Mouse (Mus musculus) bone marrow, adult 2 months (tissue): ENCODE measurements at regions not wholly inside any gene's neighbourhood (a gene's known extent, or its start where the extent isn't known, plus 50 kb on each side); places are given as distances from the start of the nearest gene placed in this dataset.

Experiments
- H3K27ac ChIP-seq: fragments of 200-500 bp; 2 replicates; pipeline ENCODE4 v1.5.1; 2012; ENCODE audit warnings: low read depth, mild to moderate bottlenecking, control low read depth, inconsistent platforms, low read length; ENCODE audit not compliant: control insufficient read depth, poor library complexity, insufficient read depth
- H3K4me1 ChIP-seq: fragments of 200-500 bp; 2 replicates; pipeline ENCODE4 v1.6.1; 2011; ENCODE audit warnings: low read length; ENCODE audit not compliant: control insufficient read depth, insufficient read depth
- H3K4me3 ChIP-seq: fragments of 200-500 bp; replicated peaks from 2 replicates; pipeline ENCODE3; 2011; ENCODE audit warnings: mild to moderate bottlenecking, low read depth, low read length, control low read depth; ENCODE audit not compliant: control insufficient read depth
- CTCF ChIP-seq: fragments of 200-500 bp; IDR thresholded peaks from 2 replicates; pipeline ENCODE4 v1.5.1; 2011; ENCODE audit warnings: low read length, control low read depth; ENCODE audit not compliant: control insufficient read depth, insufficient read depth
- POLR2A ChIP-seq: fragments of 200-500 bp; IDR thresholded peaks from 2 replicates; pipeline ENCODE4 v1.6.1; 2011; ENCODE audit warnings: low read depth, mild to moderate bottlenecking, control low read depth, low read length, borderline replicate concordance; ENCODE audit not compliant: control insufficient read depth
- WGBS: fragments of 180-500 bp; shearing (Covaris S2); methylation state at CpG from one replicate; pipeline ENCODE4 v1.1.7; 2018; 5-methylcytosine and 5-hydroxymethylcytosine counted together

GRCm38 (mm10) chr7:73310581-73311136 is 64.7 kb upstream of the Rgma start:
- Histone ChIP-seq H3K4me1 (no peaks in the 10 kb centered on the region), H3K27ac (no peak overlapping the region), H3K4me3 (no peak overlapping the region)
- WGBS = 85% methylated on average over 15 of the region's 15 CpGs
- no peak for TF ChIP-seq POLR2A

GRCm38 (mm10) chr7:73315555-73315954 is 59.8 kb upstream of the Rgma start:
- H3K27ac ChIP-seq = no peak overlapping the region
- no peak overlapping the region for H3K4me3 ChIP-seq
- TF ChIP-seq CTCF (no peak), POLR2A (no peak)
- WGBS = 84% methylated on average over 3 of the region's 3 CpGs
- H3K4me1 ChIP-seq = no peaks in the 10 kb centered on the region

- Histone ChIP-seq H3K27ac (no peak overlapping the region), H3K4me1 (no peaks in the 10 kb centered on the region), H3K4me3 (no peak overlapping the region)
- TF ChIP-seq CTCF (no peak), POLR2A (no peak)
- 85% methylated on average over 4 of the region's 4 CpGs for WGBS
Measured at GRCm38 (mm10) chr7:73317574-73317973, 57.7 kb upstream of the Rgma start.

- 86% methylated on average over 6 of the region's 6 CpGs for WGBS
- TF ChIP-seq CTCF (no peak), POLR2A (no peak)
- no peak overlapping the region for H3K4me3 ChIP-seq
- no peak overlapping the region for H3K27ac ChIP-seq
- no peaks in the 10 kb centered on the region for H3K4me1 ChIP-seq
Measured at GRCm38 (mm10) chr7:73319004-73319403, 56.3 kb upstream of the Rgma start.

- no peaks in the 10 kb centered on the region for H3K4me1 ChIP-seq
- WGBS = 75% methylated on average over 7 of the region's 7 CpGs
- no peak overlapping the region for H3K4me3 ChIP-seq
- H3K27ac ChIP-seq = no peak overlapping the region
- no peak for TF ChIP-seq POLR2A
Measured at GRCm38 (mm10) chr7:73319994-73320393, 55.3 kb upstream of the Rgma start.

- Histone ChIP-seq H3K4me1 (no peaks in the 10 kb centered on the region), H3K4me3 (no peak overlapping the region), H3K27ac (no peak overlapping the region)
- 72% methylated on average over 8 of the region's 8 CpGs for WGBS
- TF ChIP-seq POLR2A (no peak), CTCF (no peak)
Measured at GRCm38 (mm10) chr7:73322466-73323151, 52.7 kb upstream of the Rgma start.

GRCm38 (mm10) chr7:73323556-73323955 is 51.8 kb upstream of the Rgma start:
- H3K27ac ChIP-seq = no peak overlapping the region
- no peaks in the 10 kb centered on the region for H3K4me1 ChIP-seq
- TF ChIP-seq CTCF (no peak), POLR2A (no peak)
- WGBS = 30% methylated on average over 12 of the region's 12 CpGs
- no peak overlapping the region for H3K4me3 ChIP-seq

- no peak for TF ChIP-seq POLR2A
- no peak for TF ChIP-seq CTCF
- WGBS = 87% methylated on average over 5 of the region's 5 CpGs
- Histone ChIP-seq H3K4me3 (no peak overlapping the region), H3K4me1 (no peaks in the 10 kb centered on the region), H3K27ac (no peak overlapping the region)
Measured at GRCm38 (mm10) chr7:73325503-73325902, 49.8 kb upstream of the Rgma start.
